Mouse (Mus musculus) E14TG2a.4 (cell line): Measurements from ENCODE around the gene Babam2.

Source experiments
- H3K27me3 ChIP-seq: 2 replicates; pipeline ENCODE4 v1.6.1; 2014; ENCODE audit warnings: low read length, control low read depth; ENCODE audit not compliant: insufficient read depth
- H3K36me3 ChIP-seq: 2 replicates; pipeline ENCODE4 v1.6.1; 2014; ENCODE audit warnings: low read length, control low read depth; ENCODE audit not compliant: insufficient read depth
- H3K4me1 ChIP-seq: replicated peaks from 2 replicates; pipeline ENCODE4 v1.6.1; 2014; ENCODE audit warnings: low read depth, low read length, control low read depth
- H3K4me3 ChIP-seq: replicated peaks from 2 replicates; pipeline ENCODE4 v1.5.1; 2014; ENCODE audit warnings: mild to moderate bottlenecking, low read length
- H3K9me3 ChIP-seq: 2 replicates; pipeline ENCODE4 v1.6.1; 2014; ENCODE audit warnings: low read length, control low read depth
- CTCF ChIP-seq: conservative IDR thresholded peaks from 2 replicates; pipeline ENCODE4 v1.5.1; 2014; ENCODE audit warnings: low read length
- NANOG ChIP-seq: IDR thresholded peaks from 2 replicates; pipeline ENCODE4 v1.6.1; 2014; ENCODE audit warnings: borderline replicate concordance, low read length, mixed read lengths
- POU5F1 ChIP-seq: IDR thresholded peaks from 2 replicates; pipeline ENCODE4 v1.6.1; 2014; ENCODE audit warnings: low read length, borderline replicate concordance

Gene Babam2

GRCm38 (mm10) chr5:32106473-32107140 lies 409.1 kb downstream of the Babam2 start:
- Histone ChIP-seq H3K4me1 (no peaks in the 10 kb centered on the region), H3K27me3 (peaks cover 38% of the 10 kb centered on the region), H3K9me3 (no peaks in the 10 kb centered on the region), H3K36me3 (no peaks in the 10 kb centered on the region), H3K4me3 (no peak overlapping the region)
- no peak for TF ChIP-seq NANOG
- TF ChIP-seq POU5F1, result no peak
- TF ChIP-seq CTCF, result no peak

DNA sequence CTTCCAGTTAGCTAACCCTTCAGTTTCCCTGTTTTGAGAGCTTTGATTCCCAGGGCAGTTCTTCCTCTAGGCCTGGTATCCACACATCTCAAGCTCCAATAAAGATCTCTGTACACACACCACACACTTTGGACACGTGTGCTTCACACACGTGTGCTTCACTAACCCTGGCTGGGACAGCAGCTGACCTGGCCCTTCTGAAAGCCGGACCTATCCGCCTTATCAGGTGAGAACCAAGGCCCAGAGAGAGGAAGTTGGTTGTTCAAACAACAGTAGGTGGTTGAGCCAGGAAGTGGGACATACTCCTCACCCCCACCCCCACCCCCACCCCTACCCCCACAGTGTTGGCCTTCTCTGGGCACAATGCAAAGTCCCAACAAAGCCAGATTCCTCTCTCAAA lies 413.2 kb downstream of the Babam2 start:
- Histone ChIP-seq H3K36me3 (no peaks in the 10 kb centered on the region), H3K27me3 (peaks cover 39% of the 10 kb centered on the region), H3K9me3 (no peaks in the 10 kb centered on the region), H3K4me1 (0 out of 2 replicates have a peak, but pooled peaks cover 2% of the 10 kb centered on the region), H3K4me3 (no peak overlapping the region)
- TF ChIP-seq POU5F1 (no peak), NANOG (no peak), CTCF (no peak)

DNA sequence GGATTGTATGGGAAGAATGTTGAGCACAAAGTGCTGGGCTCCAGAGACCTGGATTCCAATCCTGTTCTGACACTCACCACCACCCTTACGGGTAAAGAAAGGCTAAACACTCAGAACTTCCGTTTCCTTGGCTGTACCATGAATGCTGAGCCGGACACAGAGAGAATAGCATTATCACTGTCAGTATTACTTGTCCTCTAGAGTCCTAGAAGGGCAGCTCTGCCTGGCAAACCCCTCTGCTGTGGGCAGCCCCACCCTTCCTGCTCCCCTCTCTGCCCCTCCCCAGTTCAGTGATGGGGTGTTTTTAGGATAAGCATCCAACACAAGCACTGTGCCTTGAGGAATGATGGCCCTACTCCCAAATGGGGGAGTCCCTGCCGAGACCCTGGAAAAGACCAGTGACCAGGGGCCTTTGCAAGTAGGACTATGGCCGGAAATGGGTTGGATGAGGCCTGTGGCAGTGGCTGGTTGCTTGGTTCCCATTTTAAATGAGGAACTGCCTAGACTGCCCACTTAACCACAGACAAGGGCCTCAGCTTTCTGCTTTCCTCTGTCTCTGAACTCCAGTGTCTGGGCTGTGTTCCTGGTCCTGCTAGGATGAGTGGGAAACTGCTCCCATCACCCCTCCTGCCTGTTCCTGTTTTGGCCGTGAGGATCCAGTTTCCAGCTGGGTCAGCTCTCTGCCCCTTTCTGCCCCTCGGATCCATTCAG lies 414.9 kb downstream of the Babam2 start:
- peaks cover 32% of the 10 kb centered on the region for H3K27me3 ChIP-seq
- TF ChIP-seq POU5F1 (no peak), CTCF (no peak), NANOG (no peak)
- H3K9me3 ChIP-seq, result no peaks in the 10 kb centered on the region
- no peak overlapping the region for H3K4me3 ChIP-seq
- H3K4me1 ChIP-seq, result 0 out of 2 replicates have a peak, but pooled peaks cover 2% of the 10 kb centered on the region
- H3K36me3 ChIP-seq, result no peaks in the 10 kb centered on the region

DNA sequence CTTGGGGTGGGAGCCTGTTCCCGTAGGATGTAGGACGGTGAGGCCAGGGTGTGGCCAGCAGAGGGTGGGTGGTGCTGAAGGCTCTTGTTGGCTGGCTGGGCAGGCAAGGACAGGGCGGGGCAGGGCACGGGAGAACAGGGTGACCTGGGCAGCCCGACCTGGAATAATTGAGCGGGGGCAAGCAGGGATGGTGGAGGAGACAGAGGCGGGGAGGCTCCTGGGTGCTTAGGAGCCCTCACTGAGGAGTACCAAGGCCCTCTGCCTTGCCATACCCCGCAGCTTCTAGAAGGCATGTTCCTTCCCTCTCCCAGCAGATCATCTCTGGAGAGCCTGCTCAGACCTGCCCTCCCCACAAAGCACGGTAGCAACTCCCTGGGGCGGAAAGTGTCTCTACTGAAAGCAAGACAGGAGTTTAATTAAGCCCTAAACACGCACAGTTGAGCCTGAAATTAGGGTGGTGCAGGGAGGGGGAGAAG lies 423.5 kb downstream of the Babam2 start:
- H3K4me1 ChIP-seq, result peaks cover 18% of the 10 kb centered on the region
- TF ChIP-seq POU5F1 (no peak), CTCF (no peak), NANOG (no peak)
- peak overlapping the region; percentile 60 for H3K4me3 ChIP-seq
- H3K27me3 ChIP-seq, result peaks cover 59% of the 10 kb centered on the region
- no peaks in the 10 kb centered on the region for H3K36me3 ChIP-seq
- no peaks in the 10 kb centered on the region for H3K9me3 ChIP-seq

DNA sequence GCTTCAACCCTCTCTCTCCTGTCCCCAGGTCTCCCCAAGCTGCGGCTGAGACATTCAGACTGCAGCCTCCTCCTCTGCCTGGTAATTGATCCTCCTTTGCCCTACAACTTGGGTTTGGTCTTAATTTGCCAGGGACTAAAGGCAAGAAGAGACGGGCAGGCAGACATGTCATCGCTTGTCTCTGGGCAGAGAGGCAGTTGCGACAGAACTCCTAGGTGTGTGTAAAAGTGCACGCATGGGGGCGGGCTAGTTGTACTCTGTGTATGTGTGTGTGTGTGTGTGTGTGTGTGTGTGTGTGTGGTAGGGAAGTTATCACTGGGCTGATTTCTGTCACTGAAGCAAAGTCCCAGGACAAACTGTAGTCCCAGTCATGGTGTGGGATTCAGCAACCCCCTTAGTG lies 424.5 kb downstream of the Babam2 start:
- Histone ChIP-seq H3K4me3 (no peak overlapping the region), H3K36me3 (no peaks in the 10 kb centered on the region), H3K27me3 (peaks cover 62% of the 10 kb centered on the region), H3K9me3 (no peaks in the 10 kb centered on the region), H3K4me1 (peaks cover 18% of the 10 kb centered on the region)
- TF ChIP-seq POU5F1, result no peak
- no peak for TF ChIP-seq NANOG
- TF ChIP-seq CTCF, result no peak

DNA sequence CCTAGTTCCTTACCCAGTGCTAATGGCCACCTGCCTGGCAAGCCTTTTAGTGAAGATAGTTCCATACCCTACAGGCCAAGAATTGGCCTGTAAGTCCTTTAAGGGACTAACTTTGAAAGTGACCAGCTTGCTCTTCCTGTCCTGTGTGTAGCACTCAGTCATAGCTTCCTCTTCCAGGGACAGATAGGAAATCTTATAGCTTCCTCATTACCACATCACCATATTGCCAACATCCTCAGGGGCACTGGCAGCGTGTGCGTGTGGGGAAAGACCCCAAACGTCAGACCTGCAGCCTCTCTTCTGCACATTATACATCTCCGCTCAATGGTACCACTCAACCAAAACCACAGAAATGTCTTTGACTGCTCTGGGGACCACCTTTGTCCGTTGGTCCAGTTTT lies 424.9 kb downstream of the Babam2 start:
- Histone ChIP-seq H3K4me3 (no peak overlapping the region), H3K4me1 (peaks cover 18% of the 10 kb centered on the region), H3K9me3 (no peaks in the 10 kb centered on the region), H3K36me3 (no peaks in the 10 kb centered on the region), H3K27me3 (peaks cover 62% of the 10 kb centered on the region)
- TF ChIP-seq NANOG, result no peak
- no peak for TF ChIP-seq POU5F1
- no peak for TF ChIP-seq CTCF

GRCm38 (mm10) chr5:32124957-32125356 lies 427.5 kb downstream of the Babam2 start:
- H3K4me3 ChIP-seq, result no peak overlapping the region
- H3K4me1 ChIP-seq, result peaks cover 18% of the 10 kb centered on the region
- no peaks in the 10 kb centered on the region for H3K36me3 ChIP-seq
- TF ChIP-seq CTCF, result no peak
- no peaks in the 10 kb centered on the region for H3K9me3 ChIP-seq
- H3K27me3 ChIP-seq, result peaks cover 64% of the 10 kb centered on the region

GRCm38 (mm10) chr5:32127226-32127625 lies 429.7 kb downstream of the Babam2 start:
- Histone ChIP-seq H3K36me3 (no peaks in the 10 kb centered on the region), H3K27me3 (peaks cover 65% of the 10 kb centered on the region), H3K4me1 (peaks cover 8% of the 10 kb centered on the region), H3K4me3 (no peak overlapping the region), H3K9me3 (no peaks in the 10 kb centered on the region)
- no peak for TF ChIP-seq POU5F1
- TF ChIP-seq NANOG, result no peak
- no peak for TF ChIP-seq CTCF

GRCm38 (mm10) chr5:32127927-32128326 lies 430.4 kb downstream of the Babam2 start:
- Histone ChIP-seq H3K4me3 (no peak overlapping the region), H3K36me3 (no peaks in the 10 kb centered on the region), H3K9me3 (no peaks in the 10 kb centered on the region), H3K4me1 (peaks cover 15% of the 10 kb centered on the region), H3K27me3 (peaks cover 66% of the 10 kb centered on the region)
- TF ChIP-seq NANOG (no peak), POU5F1 (no peak), CTCF (no peak)
